Comparison of ENCODE assay signal across 10 mouse cellular contexts in the genomic region with DNA sequence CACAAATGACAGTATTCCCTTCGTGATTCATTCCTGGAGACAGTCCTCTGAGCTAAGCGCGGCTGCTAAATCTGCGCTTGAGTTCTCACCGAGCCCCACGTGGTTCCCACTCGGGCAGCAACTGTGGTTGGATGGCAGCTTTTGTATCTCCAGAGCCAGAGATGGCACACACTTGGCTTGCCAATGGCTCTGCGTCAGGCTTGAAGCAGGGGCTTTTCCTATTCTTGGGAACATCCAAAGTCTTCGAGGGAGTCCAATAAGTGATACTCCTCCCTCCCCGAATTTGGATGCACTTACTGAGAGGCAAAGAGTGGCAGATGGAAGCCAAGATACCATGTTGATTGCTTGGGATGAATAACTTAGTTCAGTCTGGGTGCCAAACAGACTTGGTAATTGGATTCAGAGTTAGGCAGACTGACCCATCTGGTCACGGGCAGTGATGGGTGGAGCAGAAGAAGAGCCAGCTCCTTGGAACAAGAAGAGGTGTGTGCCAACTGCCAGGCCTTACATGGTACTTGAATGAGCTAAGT.
DNase-seq lines count a peak whose midpoint lies in the region; ATAC-seq lines count a peak whose summit lies in the region.
"Had no signal": no experiment of that assay in that cellular context is flagged by ENCODE, and none has a peak within 500 bp of the region (broad histone marks: within the 10 kb centered on the region; RNA-seq: fewer than 3 reads in every experiment).

No protein-coding gene starts in this region.

- intact Hi-C loops in left cerebral cortex, postnatal 10 days (cut with DNase I): no loop called here

- H3K9me3 ChIP-seq in neural tube, embryonic 13.5 days: no peaks in the 10 kb centered on the region

- ATAC-seq in neural tube, embryonic 13.5 days (ENCODE audit: low read depth): peak; percentile 56; the same call in 1 of the 2 replicates
- ATAC-seq in activated CD4-positive, CD25-positive, alpha-beta regulatory T cell, adult 4 months: no peak
- ATAC-seq in granulocyte monocyte progenitor cell, adult 5-6 weeks (replicated peaks; ENCODE audit: poor library complexity, severe bottlenecking): no peak

- no peak overlapping the region for H3K4me2 ChIP-seq in neural tube, embryonic 13.5 days

- WGBS in neural tube, embryonic 13.5 days: 81% methylated on average over 11 of the region's 11 CpGs

- H3K27me3 ChIP-seq in neural tube, embryonic 13.5 days: no peaks in the 10 kb centered on the region

- no peak overlapping the region for H3K4me3 ChIP-seq in neural tube, embryonic 13.5 days

- peaks cover 10% of the 10 kb centered on the region; the same call in 1 of the 2 replicates for H3K4me1 ChIP-seq in neural tube, embryonic 13.5 days (replicated peaks)

- H3K27ac ChIP-seq in neural tube, embryonic 13.5 days (replicated peaks): no peak overlapping the region; the same call in 1 of the 2 replicates
- H3K27ac ChIP-seq: macrophage had no signal

- DNase-seq in neural tube, embryonic 10.5 days (ENCODE audit: extremely low spot score, low spot score): no peak
- peak; percentile 75 to 81 for DNase-seq in frontal cortex, postnatal 14 days (ENCODE audit: low spot score in 2 of 2)
- DNase-seq in left cerebral cortex, postnatal 10 days (ENCODE audit: extremely low spot score in 1 of 2, low spot score in 2 of 2): peak; percentile 62 to 76
- DNase-seq in urinary bladder, postnatal 4 days (ENCODE audit: low spot score in 2 of 2): no peak
- DNase-seq in ovary, postnatal 10 days (ENCODE audit: low spot score): no peak
- DNase-seq: kidney, postnatal 10 days had no signal

- H3K36me3 ChIP-seq in neural tube, embryonic 13.5 days: no peaks in the 10 kb centered on the region

- no peak overlapping the region for H3K9ac ChIP-seq in neural tube, embryonic 13.5 days

Comparison
In these comparisons a context has a peak if more than half of its experiments do, and no peak if none do; other contexts are left out.
1. DNase-seq: peak in frontal cortex, postnatal 14 days (2 of 2) and left cerebral cortex, postnatal 10 days (2 of 2); none in neural tube, embryonic 10.5 days (single experiment), urinary bladder, postnatal 4 days (0 of 2) and ovary, postnatal 10 days (single experiment).